Mouse (Mus musculus) kidney, postnatal 10 days (tissue): ENCODE data around the gene Prdm5.

ENCODE experiments used
- DNase-seq: peaks from one replicate; pipeline ENCODE4 v3.0.0; 2021; ENCODE audit warnings: mixed read lengths

Prdm5 gene

DNA sequence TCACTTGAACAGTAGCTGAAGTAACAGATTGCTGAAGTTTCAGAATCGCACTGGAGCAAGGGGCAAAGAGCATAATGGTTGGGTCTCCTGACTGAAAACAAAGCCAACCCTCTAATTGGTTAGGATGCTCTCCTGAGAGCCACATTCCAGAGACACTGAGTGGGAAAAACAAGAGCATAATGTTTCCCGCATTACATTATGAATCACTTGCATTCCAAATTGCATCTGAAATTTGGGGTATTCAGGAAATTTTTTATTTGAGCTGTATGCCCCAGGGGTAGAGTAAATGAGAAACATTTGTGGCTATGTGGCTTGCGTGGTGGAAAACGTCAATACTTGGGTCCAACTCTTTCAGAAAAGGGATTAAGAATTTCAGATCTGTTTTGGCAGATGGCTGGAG lies 55.2 kb downstream of the Prdm5 start:
- no peak for DNase-seq

- DNase-seq, result no peak
These were observed 63.8 kb downstream of the Prdm5 start for GRCm38 (mm10) chr6:65842579-65842978.

DNA sequence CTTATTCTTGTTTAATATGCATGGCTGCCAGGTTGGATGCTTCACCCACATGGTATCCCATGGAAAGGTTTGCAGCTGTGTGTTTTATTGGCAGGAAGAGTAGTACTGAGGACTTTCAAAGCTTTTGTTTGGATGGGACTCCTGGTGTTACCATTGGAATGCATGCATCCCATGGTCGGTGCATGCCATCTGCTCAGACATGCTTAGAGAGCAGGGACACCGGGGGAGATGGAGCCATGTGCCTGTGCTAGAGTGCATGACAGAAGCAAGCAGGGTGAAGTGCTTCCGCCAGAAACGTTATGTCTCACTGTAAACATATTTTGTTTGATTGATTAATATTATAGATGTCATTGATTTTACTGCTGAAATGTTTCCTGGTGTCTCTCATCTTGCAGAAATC lies 70.3 kb downstream of the Prdm5 start:
- DNase-seq, result no peak

- DNase-seq, result no peak
These were observed 70.9 kb downstream of the Prdm5 start for GRCm38 (mm10) chr6:65849687-65850086.

GRCm38 (mm10) chr6:65850221-65850620 lies 71.4 kb downstream of the Prdm5 start:
- no peak for DNase-seq

GRCm38 (mm10) chr6:65854020-65854419 lies 75.2 kb downstream of the Prdm5 start:
- no peak for DNase-seq

GRCm38 (mm10) chr6:65854585-65854984 lies 75.8 kb downstream of the Prdm5 start:
- no peak for DNase-seq

DNA sequence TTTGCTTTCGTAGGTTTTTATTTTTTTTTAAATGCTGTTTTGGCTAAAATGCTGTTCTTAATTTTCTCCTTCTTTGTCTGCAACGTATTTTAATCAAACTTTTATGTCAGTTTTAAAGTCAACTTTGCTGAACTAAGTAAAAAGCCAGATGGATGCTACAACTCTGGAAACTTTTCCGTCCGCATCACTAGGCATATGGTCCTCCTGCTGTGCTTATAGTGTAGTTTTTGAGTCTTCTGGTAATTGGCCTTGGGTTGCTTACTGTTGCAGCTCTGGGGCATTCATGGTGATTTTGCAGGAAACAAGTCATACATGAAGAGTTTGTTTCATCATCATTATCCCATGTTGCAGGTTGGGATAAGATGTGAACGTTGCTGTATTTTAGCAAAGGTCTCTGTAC lies 81.8 kb downstream of the Prdm5 start:
- DNase-seq, result no peak

GRCm38 (mm10) chr6:65862836-65863235 lies 84.0 kb downstream of the Prdm5 start:
- no peak for DNase-seq

GRCm38 (mm10) chr6:65864233-65864632 lies 85.4 kb downstream of the Prdm5 start:
- no peak for DNase-seq

DNA sequence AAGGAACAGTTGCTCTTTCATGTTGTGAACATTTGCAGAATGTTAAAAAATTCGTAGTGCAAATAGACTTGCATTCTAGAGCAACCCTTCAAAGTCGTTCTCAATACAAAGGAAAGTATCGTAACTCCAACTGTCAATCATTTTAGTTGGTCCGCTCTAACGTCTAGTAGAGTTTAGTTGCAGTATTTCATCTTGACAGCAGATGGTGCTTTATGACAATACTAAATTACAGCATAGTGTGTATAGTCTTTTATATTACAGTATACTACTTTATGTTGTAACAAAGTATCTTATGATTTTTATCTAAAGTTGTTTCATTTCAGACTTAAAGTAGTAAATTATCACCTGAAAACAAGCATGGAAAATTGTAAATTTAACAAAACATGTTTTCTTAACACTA lies 86.1 kb downstream of the Prdm5 start:
- no peak for DNase-seq

DNA sequence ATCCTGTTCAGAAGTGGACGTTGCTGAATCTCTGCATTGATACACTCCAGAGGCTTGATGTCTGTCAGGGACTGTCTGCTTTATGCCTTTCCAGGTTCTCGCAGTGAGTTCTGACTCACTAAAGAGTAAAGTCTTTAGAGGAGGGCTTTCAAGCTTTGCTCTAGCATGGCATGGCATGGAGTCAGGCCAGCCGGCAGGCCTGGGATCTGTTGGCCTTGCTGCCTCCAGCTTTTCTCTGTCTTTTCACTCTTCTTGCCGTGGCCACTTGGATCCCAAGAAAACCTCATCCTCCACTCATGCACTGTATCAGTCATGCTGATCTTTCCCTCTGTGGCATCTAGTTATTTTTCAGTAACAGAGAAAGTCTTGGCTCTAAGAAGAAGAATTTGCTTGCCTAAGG lies 87.1 kb downstream of the Prdm5 start:
- DNase-seq, result no peak

GRCm38 (mm10) chr6:65871754-65872278 lies 93.0 kb downstream of the Prdm5 start:
- DNase-seq, result no peak

- no peak for DNase-seq
These were observed 99.5 kb downstream of the Prdm5 start for GRCm38 (mm10) chr6:65878300-65878699.

DNA sequence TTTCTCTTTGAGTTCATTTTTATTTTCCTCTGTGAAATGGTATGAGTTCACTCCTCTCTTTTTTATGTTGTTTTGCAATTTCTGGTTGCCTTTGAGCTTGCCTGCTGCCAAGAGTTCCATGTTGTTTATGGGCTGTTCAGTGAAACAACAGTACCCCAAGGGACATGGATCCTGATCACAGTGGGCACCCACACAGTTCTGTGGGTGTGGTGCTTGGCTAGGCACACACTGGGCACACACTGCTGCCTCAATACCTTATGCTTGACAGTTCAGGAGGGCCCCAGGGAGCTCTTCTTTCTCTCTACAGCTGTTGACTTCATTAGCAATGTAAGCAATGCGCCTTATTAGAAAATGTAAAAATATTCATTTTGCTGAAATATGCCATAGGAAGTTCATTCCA lies 110.0 kb downstream of the Prdm5 start:
- DNase-seq, result no peak

GRCm38 (mm10) chr6:65892045-65892660 lies 113.4 kb downstream of the Prdm5 start:
- DNase-seq, result peak; percentile 9

GRCm38 (mm10) chr6:65906657-65907182 lies 127.9 kb downstream of the Prdm5 start:
- DNase-seq, result no peak

GRCm38 (mm10) chr6:65915421-65915820 lies 136.6 kb downstream of the Prdm5 start:
- no peak for DNase-seq

- DNase-seq, result no peak
These were observed 142.9 kb downstream of the Prdm5 start for GRCm38 (mm10) chr6:65921703-65922102.

DNA sequence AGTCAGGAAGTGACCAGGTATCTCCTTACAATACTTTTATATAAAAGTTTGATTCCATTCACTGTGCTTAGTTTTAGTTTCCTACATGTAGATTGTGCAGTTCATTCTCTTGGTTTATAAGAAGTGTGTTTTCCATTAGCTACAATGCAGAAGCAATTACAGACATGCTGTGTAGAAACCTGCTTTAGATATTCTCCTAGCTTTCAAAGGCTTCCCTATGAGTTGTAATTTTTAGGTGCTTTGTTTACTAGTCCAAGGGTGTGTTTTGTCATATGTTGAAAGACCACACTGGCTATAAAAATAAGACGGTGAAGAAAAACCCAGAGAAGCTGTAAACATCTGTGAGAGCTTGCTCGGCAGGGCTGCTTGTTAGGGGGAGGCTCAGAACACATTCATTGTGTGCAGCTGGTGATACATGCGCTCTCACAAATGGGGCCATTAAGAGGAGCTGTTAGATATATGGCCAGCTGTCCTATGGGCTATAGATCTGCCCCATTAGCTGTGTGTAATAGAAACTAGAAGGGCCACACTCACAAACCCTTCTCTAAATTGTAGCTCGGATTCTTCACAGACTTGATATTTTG lies 144.8 kb downstream of the Prdm5 start:
- DNase-seq, result no peak

GRCm38 (mm10) chr6:65925737-65926333 lies 147.0 kb downstream of the Prdm5 start:
- DNase-seq, result no peak

- peak; percentile 9 for DNase-seq
These were observed 151.7 kb downstream of the Prdm5 start for GRCm38 (mm10) chr6:65930523-65930922.

GRCm38 (mm10) chr6:65932776-65933175 lies 154.0 kb downstream of the Prdm5 start:
- no peak for DNase-seq

DNA sequence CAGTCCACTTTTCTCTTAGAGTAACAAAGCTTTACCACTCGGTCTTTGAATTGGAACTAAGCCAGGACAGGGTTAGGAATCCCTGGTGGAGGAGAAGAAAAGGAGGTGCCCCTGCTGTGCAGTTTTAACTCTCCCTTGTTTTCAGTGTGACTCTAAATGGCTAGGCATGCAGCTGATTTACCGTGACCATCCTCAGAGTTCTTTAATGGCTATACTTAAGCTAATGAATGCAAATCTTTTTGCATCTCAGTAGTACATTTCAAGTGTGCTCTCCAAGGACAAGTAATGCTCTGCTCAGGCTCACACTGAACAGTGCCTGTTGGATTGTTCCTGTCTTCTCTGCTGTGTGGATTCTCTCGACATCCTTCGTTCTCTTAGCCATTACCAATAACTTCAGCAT lies 154.4 kb downstream of the Prdm5 start:
- no peak for DNase-seq
